Mouse (Mus musculus) hindbrain, postnatal 0 days (tissue): ENCODE measurements around the gene Prl2c2. TPM values are rescaled to one million over a fixed set of nuclear protein-coding genes. Genes with fewer than 3 reads are reported as not detected.
"Not testable (repeated sequence)": the region's sequence is repeated elsewhere in the genome, so short reads cannot be mapped to it uniquely, and the experiment has no call there.

Experiments used
- ATAC-seq: fragments of 200-750 bp; cut with Nextera tagmentation; 2 replicates; pipeline ENCODE4 v1.8.0; 2017; ENCODE audit warnings: mild to moderate bottlenecking, moderate TSS enrichment, moderate library complexity
- DNase-seq: peaks from one replicate; pipeline ENCODE4 v3.0.0-alpha.2; 2015; ENCODE audit warnings: low spot score
- H3K27ac ChIP-seq: fragments of 300-500 bp; sonication (generic); 2 replicates; pipeline ENCODE4 v1.5.1; 2014; ENCODE audit warnings: mild to moderate bottlenecking
- H3K27me3 ChIP-seq: fragments of 300-500 bp; sonication (generic); 2 replicates; pipeline ENCODE4 v1.6.1; 2014; ENCODE audit warnings: low read length, mixed read lengths; ENCODE audit not compliant: insufficient read depth
- H3K36me3 ChIP-seq: fragments of 300-500 bp; sonication (generic); 2 replicates; pipeline ENCODE4 v1.6.1; 2014; ENCODE audit warnings: low read length, mixed read lengths; ENCODE audit not compliant: insufficient read depth
- H3K4me1 ChIP-seq: fragments of 300-500 bp; sonication (generic); 2 replicates; pipeline ENCODE4 v1.6.1; 2014; ENCODE audit warnings: antibody characterized with exemption, low read length, mixed read lengths; ENCODE audit not compliant: insufficient read depth
- H3K4me2 ChIP-seq: fragments of 300-500 bp; sonication (generic); 2 replicates; pipeline ENCODE4 v1.6.1; 2014; ENCODE audit warnings: low read depth, mild to moderate bottlenecking, low read length, moderate library complexity, mixed read lengths
- H3K4me3 ChIP-seq: fragments of 300-500 bp; sonication (generic); 2 replicates; pipeline ENCODE4 v1.5.1; 2014; ENCODE audit warnings: low read length
- H3K9ac ChIP-seq: fragments of 300-500 bp; sonication (generic); replicated peaks from 2 replicates; pipeline ENCODE4 v1.6.1; 2014; ENCODE audit warnings: mild to moderate bottlenecking, low read length, moderate library complexity, mixed read lengths
- H3K9me3 ChIP-seq: fragments of 300-500 bp; sonication (generic); 2 replicates; pipeline ENCODE4 v1.6.1; 2016; ENCODE audit warnings: low read length, mixed read lengths
- WGBS: fragments of 180-500 bp; shearing (Covaris S2); extraction: QIAGEN DNeasy Blood & Tissue Kit; methylation state at CpG from one replicate; pipeline ENCODE4 v1.1.7; 2014; 5-methylcytosine and 5-hydroxymethylcytosine counted together
- polyA plus RNA-seq: library from polyadenylated mRNA; unstranded; fragments of >200 nt; fragmentation: Nextera tagmentation; extraction: Ambion mirVana; gene quantifications from 2 replicates; pipeline ENCODE4 v1.2.1, GENCODE M21; 2015
- total RNA-seq: library from RNA; depleted of rRNA; stranded (reverse); fragments of >200 nt; gene quantifications from 2 replicates; pipeline ENCODE4 v1.2.3, GENCODE M21; 2014; rRNA removed

The Prl2c2 gene
- not detected in 2 replicates for total RNA-seq
- polyA plus RNA-seq, result not detected in 2 replicates

GRCm38 (mm10) chr13:13005283-13005682 lies at the start of gene Prl2c2:
Gene Prl2c2 (minus strand): TSS chr13:13005383.
- not testable (repeated sequence) for ATAC-seq, H3K27ac ChIP-seq, H3K4me3 ChIP-seq, H3K9ac ChIP-seq, H3K36me3 ChIP-seq, DNase-seq, H3K9me3 ChIP-seq, H3K27me3 ChIP-seq, H3K4me1 ChIP-seq, H3K4me2 ChIP-seq
- WGBS, result 45% methylated on average over 2 of the region's 2 CpGs

- not testable (repeated sequence) for H3K27me3 ChIP-seq, ATAC-seq
Observed at GRCm38 (mm10) chr13:13025872-13026271, 20.7 kb upstream of the Prl2c2 start.

GRCm38 (mm10) chr13:13013993-13014549 lies 8.9 kb upstream of the Prl2c2 start:
- 80% methylated on average over 2 of the region's 2 CpGs for WGBS
- H3K9ac ChIP-seq, H3K27me3 ChIP-seq, H3K27ac ChIP-seq, H3K9me3 ChIP-seq, H3K4me2 ChIP-seq, H3K36me3 ChIP-seq, DNase-seq, ATAC-seq, H3K4me1 ChIP-seq, H3K4me3 ChIP-seq: not testable (repeated sequence)

More at GRCm38 (mm10) chr13:13025872-13026271, 20.7 kb upstream of the Prl2c2 start:
- not testable (repeated sequence) for H3K4me1 ChIP-seq, DNase-seq, H3K27ac ChIP-seq, H3K4me3 ChIP-seq, H3K9ac ChIP-seq, H3K9me3 ChIP-seq, H3K4me2 ChIP-seq, H3K36me3 ChIP-seq
- 59% methylated on average over 3 of the region's 3 CpGs for WGBS

Other genes starting within 250 kb of the Prl2c2 start
- gene Prl2c3, start 205.3 kb downstream of the Prl2c2 start, total RNA-seq, result not detected in 2 replicates
- gene Prl2c3, start 205.3 kb downstream of the Prl2c2 start, polyA plus RNA-seq, result not detected in 2 replicates
- gene Prl2c5, start 177.3 kb upstream of the Prl2c2 start, total RNA-seq, result not detected in 2 replicates
- gene Prl2c5, start 177.3 kb upstream of the Prl2c2 start, polyA plus RNA-seq, result not detected in 2 replicates